Mouse (Mus musculus) heart, embryonic 12.5 days (tissue): ENCODE measurements at regions not wholly inside any gene's neighbourhood (a gene's known extent, or its start where the extent isn't known, plus 50 kb on each side); places are given as distances from the start of the nearest gene placed in this dataset.

ENCODE experiments used
- ATAC-seq: fragments of 200-750 bp; cut with Nextera tagmentation; 2 replicates; pipeline ENCODE4 v1.8.0; 2017; ENCODE audit warnings: moderate TSS enrichment, moderate library complexity; ENCODE audit not compliant: insufficient number of reproducible peaks, low FRiP score
- H3K27ac ChIP-seq: fragments of 300-500 bp; sonication (generic); 2 replicates; pipeline ENCODE4 v1.5.1; 2016; ENCODE audit warnings: mild to moderate bottlenecking, moderate library complexity; ENCODE audit not compliant: poor library complexity, severe bottlenecking
- H3K27me3 ChIP-seq: fragments of 300-500 bp; sonication (generic); replicated peaks from 2 replicates; pipeline ENCODE4 v1.6.1; 2016; ENCODE audit warnings: mild to moderate bottlenecking, moderate library complexity
- H3K36me3 ChIP-seq: fragments of 300-500 bp; sonication (generic); 2 replicates; pipeline ENCODE4 v1.6.1; 2016; ENCODE audit warnings: mild to moderate bottlenecking, moderate library complexity
- H3K4me1 ChIP-seq: fragments of 300-500 bp; sonication (generic); replicated peaks from 2 replicates; pipeline ENCODE4 v1.6.1; 2016; ENCODE audit warnings: mild to moderate bottlenecking
- H3K4me2 ChIP-seq: fragments of 300-500 bp; sonication (generic); 2 replicates; pipeline ENCODE4 v1.6.1; 2016; ENCODE audit warnings: mild to moderate bottlenecking, moderate library complexity
- H3K4me3 ChIP-seq: fragments of 300-500 bp; sonication (generic); 2 replicates; pipeline ENCODE4 v1.5.1; 2016; ENCODE audit warnings: mild to moderate bottlenecking
- H3K9ac ChIP-seq: fragments of 300-500 bp; sonication (generic); 2 replicates; pipeline ENCODE4 v1.6.1; 2016; ENCODE audit warnings: mild to moderate bottlenecking, moderate library complexity
- H3K9me3 ChIP-seq: fragments of 300-500 bp; sonication (generic); replicated peaks from 2 replicates; pipeline ENCODE4 v1.6.1; 2016; ENCODE audit warnings: mild to moderate bottlenecking, moderate library complexity
- WGBS: fragments of 180-500 bp; shearing (Covaris S2); methylation state at CpG from one replicate; pipeline ENCODE4 v1.1.7; 2016; 5-methylcytosine and 5-hydroxymethylcytosine counted together

DNA sequence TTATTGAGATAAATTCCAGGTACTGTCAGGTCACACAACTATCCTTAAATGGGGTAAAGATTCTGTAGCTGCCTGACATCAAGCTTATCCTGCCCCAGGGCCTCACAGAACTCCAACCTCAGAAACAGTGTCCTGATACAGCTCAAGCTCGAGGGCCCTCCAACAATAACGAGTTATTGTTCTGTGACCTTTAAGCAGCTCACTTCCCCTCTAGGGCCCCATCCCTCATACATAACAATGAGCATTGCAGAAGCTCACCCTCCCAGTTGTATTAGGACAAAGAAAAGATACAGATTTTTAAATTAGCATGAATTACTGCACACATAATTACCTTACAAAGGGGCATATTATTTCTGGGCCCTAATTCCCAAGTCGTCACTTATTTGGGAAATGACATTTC lies 293.5 kb upstream of the Trpc7 start:
- Histone ChIP-seq H3K27ac (no peak overlapping the region), H3K4me3 (no peak overlapping the region), H3K4me2 (no peak overlapping the region), H3K27me3 (no peaks in the 10 kb centered on the region), H3K4me1 (peaks cover 6% of the 10 kb centered on the region), H3K9ac (no peak overlapping the region), H3K36me3 (no peaks in the 10 kb centered on the region), H3K9me3 (no peaks in the 10 kb centered on the region)
- ATAC-seq, result no peak
- 56% methylated on average over 3 of the region's 3 CpGs for WGBS

DNA sequence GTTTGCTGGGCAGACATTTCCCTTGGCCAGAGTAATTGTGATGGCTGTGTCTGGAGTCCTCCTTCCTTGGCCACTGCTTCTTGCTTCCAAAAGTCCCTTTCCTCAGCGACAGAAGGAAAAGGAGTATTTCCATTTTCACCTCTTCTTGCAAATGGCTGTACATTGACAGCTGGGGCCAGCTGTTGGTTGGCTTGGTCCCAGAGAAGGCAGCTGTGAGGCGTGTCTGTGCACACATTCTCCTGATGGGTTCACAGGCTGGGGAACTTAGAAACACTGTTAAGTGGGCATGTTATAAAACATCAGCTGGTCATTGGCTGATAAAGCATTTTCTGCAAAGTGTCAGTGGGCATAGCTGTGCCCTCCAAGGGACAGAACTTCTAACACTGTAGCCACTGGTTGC lies 290.4 kb upstream of the Trpc7 start:
- H3K36me3 ChIP-seq, result no peaks in the 10 kb centered on the region
- no peak overlapping the region for H3K4me3 ChIP-seq
- no peak for ATAC-seq
- no peaks in the 10 kb centered on the region for H3K9me3 ChIP-seq
- H3K4me1 ChIP-seq, result peaks cover 11% of the 10 kb centered on the region
- WGBS, result 68% methylated on average over 2 of the region's 2 CpGs
- no peaks in the 10 kb centered on the region for H3K27me3 ChIP-seq
- H3K27ac ChIP-seq, result no peak overlapping the region
- no peak overlapping the region for H3K4me2 ChIP-seq
- H3K9ac ChIP-seq, result no peak overlapping the region

GRCm38 (mm10) chr13:57170180-57170579 lies 274.4 kb upstream of the Trpc7 start:
- Histone ChIP-seq H3K4me1 (no peaks in the 10 kb centered on the region), H3K27me3 (no peaks in the 10 kb centered on the region), H3K9me3 (no peaks in the 10 kb centered on the region), H3K9ac (no peak overlapping the region), H3K4me3 (no peak overlapping the region), H3K36me3 (no peaks in the 10 kb centered on the region), H3K4me2 (no peak overlapping the region), H3K27ac (no peak overlapping the region)
- no peak for ATAC-seq
- 54% methylated on average over 3 of the region's 3 CpGs for WGBS

DNA sequence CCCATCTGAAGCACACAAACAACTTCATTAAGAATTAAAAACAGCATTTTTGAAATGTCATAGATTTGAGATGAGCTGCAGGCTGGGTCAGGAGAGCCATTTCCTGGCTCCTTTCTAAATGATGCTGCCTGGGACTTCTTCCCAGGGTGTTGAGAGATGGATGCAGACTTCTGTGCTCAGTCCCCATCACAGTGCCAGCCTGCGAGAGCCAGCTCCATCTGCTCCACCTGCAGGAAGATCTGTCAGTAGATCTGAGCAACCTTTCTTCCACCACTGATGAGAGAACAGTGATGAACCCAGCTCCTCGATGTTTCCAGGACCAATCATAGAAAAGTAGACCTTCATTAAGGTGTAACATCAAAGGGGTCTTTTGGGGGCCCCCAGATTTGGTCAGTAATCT lies 273.8 kb upstream of the Trpc7 start:
- Histone ChIP-seq H3K9me3 (no peaks in the 10 kb centered on the region), H3K36me3 (no peaks in the 10 kb centered on the region), H3K4me2 (no peak overlapping the region), H3K4me1 (no peaks in the 10 kb centered on the region), H3K27ac (no peak overlapping the region), H3K9ac (no peak overlapping the region), H3K4me3 (no peak overlapping the region), H3K27me3 (no peaks in the 10 kb centered on the region)
- 71% methylated on average over 2 of the region's 2 CpGs for WGBS
- ATAC-seq, result no peak

DNA sequence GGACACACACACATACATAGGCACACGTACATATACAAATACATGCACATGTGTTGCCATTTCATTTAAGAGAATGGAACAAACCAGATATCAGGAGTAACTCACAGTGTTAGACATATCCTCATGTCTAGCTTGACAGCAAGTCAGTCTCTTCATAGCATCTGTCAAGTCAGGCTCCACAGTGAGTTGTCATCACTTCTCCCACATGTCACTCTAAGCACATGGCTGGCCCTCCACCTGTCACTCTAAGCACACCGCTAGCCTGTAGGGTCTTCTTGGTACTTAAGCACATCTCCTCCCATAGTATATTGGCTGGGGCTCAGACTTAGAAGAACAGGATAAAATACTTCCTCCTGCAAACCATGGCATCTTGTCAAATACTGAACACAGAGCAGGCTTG lies 269.6 kb upstream of the Trpc7 start:
- Histone ChIP-seq H3K4me1 (no peaks in the 10 kb centered on the region), H3K4me3 (no peak overlapping the region), H3K9ac (no peak overlapping the region), H3K27ac (no peak overlapping the region), H3K36me3 (no peaks in the 10 kb centered on the region), H3K4me2 (no peak overlapping the region), H3K9me3 (no peaks in the 10 kb centered on the region), H3K27me3 (no peaks in the 10 kb centered on the region)
- WGBS, result 83% methylated on average over 2 of the region's 2 CpGs
- no peak for ATAC-seq

- Histone ChIP-seq H3K4me2 (no peak overlapping the region), H3K9me3 (no peaks in the 10 kb centered on the region), H3K36me3 (no peaks in the 10 kb centered on the region), H3K4me1 (no peaks in the 10 kb centered on the region), H3K27ac (no peak overlapping the region), H3K9ac (no peak overlapping the region), H3K27me3 (no peaks in the 10 kb centered on the region; the same call in 1 of the 2 replicates), H3K4me3 (no peak overlapping the region)
- no peak for ATAC-seq
- WGBS, result 74% methylated on average over 5 of the region's 5 CpGs
Measured at GRCm38 (mm10) chr13:57152787-57153186, 257.0 kb upstream of the Trpc7 start.

GRCm38 (mm10) chr13:57147623-57148022 lies 251.8 kb upstream of the Trpc7 start:
- 83% methylated on average over 2 of the region's 2 CpGs for WGBS
- H3K4me2 ChIP-seq, result no peak overlapping the region

DNA sequence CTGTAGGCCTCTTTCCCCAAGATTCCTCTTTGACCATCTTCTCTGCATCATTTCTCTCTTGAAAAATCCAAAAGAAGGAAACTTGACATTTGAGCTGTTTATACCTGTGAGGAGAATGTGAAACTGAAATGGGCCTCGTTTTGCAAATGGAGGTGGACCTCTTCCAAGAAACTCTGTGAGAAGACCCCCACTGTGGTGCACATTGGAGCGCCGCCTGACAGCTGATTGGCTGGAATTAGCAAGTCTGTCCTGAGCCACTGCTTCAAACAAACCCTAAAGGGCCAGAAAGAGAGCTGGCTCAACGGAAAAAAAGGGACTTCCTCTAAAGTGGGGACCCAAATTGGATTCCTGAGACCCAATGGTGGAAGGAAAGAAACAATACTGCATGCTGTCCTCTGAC lies 250.9 kb upstream of the Trpc7 start:
- no peak for ATAC-seq
- H3K4me3 ChIP-seq, result no peak overlapping the region
- no peaks in the 10 kb centered on the region for H3K9me3 ChIP-seq
- peaks cover 4% of the 10 kb centered on the region; the same call in 1 of the 2 replicates for H3K4me1 ChIP-seq
- WGBS, result 53% methylated on average over 4 of the region's 4 CpGs
- no peak overlapping the region for H3K27ac ChIP-seq
- H3K9ac ChIP-seq, result no peak overlapping the region
- no peak overlapping the region for H3K4me2 ChIP-seq
- H3K27me3 ChIP-seq, result no peaks in the 10 kb centered on the region; the same call in 1 of the 2 replicates
- no peaks in the 10 kb centered on the region for H3K36me3 ChIP-seq

More at GRCm38 (mm10) chr13:57147623-57148022, 251.8 kb upstream of the Trpc7 start:
- Histone ChIP-seq H3K9me3 (no peaks in the 10 kb centered on the region), H3K27ac (no peak overlapping the region), H3K27me3 (no peaks in the 10 kb centered on the region; the same call in 1 of the 2 replicates), H3K36me3 (no peaks in the 10 kb centered on the region), H3K4me3 (no peak overlapping the region), H3K9ac (no peak overlapping the region), H3K4me1 (peaks cover 3% of the 10 kb centered on the region; the same call in 1 of the 2 replicates)
- no peak for ATAC-seq

DNA sequence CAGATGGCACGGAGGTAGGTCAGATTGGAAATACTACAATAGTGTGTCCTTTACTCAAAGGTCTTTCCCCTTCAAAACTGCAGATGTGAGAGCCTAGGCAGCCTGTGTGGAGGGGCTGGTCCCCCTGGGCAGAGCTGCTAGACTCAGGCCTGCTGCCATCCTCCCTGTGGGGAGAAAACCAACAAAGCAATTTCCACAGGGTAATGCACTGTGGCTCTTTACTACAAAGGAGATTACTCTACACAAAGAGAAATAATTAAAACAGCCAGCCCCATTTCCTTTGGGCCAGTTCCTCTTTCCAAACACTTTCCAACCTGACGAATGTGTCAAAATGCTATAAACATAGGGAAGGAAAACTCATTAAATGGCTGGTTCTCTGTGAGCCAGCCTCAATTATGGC lies 250.0 kb upstream of the Trpc7 start:
- WGBS, result 63% methylated on average over 2 of the region's 2 CpGs
- Histone ChIP-seq H3K27me3 (no peaks in the 10 kb centered on the region; the same call in 1 of the 2 replicates), H3K27ac (no peak overlapping the region), H3K9ac (no peak overlapping the region), H3K36me3 (no peaks in the 10 kb centered on the region), H3K9me3 (no peaks in the 10 kb centered on the region), H3K4me3 (no peak overlapping the region), H3K4me2 (no peak overlapping the region), H3K4me1 (peaks cover 4% of the 10 kb centered on the region; the same call in 1 of the 2 replicates)
- no peak for ATAC-seq

DNA sequence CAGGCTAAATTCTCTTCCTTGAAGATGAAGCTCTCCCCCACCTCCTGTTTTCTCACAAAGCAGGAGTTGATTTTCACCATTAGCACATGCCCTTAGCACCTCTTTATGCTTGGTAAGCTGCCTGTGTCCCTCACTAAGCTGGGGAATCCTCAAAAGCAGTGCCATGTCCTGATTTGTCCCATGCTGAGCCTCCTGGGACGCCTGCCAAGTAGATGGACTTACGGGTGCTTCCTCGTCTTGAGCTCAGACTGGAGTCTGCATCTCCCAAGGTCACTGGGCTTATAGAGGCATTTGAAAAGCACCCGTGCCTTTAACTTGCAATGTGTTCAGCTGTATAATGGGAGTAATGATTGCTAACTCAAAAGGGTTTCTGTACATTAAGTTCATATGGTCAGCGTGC lies 247.1 kb upstream of the Trpc7 start:
- H3K4me3 ChIP-seq, result no peak overlapping the region
- 42% methylated on average over 5 of the region's 5 CpGs for WGBS
- no peak overlapping the region for H3K4me2 ChIP-seq
- H3K27me3 ChIP-seq, result no peaks in the 10 kb centered on the region
- peaks cover 4% of the 10 kb centered on the region; the same call in 1 of the 2 replicates for H3K4me1 ChIP-seq
- H3K9me3 ChIP-seq, result no peaks in the 10 kb centered on the region
- ATAC-seq, result no peak
- no peaks in the 10 kb centered on the region for H3K36me3 ChIP-seq
- H3K27ac ChIP-seq, result no peak overlapping the region
- no peak overlapping the region for H3K9ac ChIP-seq

DNA sequence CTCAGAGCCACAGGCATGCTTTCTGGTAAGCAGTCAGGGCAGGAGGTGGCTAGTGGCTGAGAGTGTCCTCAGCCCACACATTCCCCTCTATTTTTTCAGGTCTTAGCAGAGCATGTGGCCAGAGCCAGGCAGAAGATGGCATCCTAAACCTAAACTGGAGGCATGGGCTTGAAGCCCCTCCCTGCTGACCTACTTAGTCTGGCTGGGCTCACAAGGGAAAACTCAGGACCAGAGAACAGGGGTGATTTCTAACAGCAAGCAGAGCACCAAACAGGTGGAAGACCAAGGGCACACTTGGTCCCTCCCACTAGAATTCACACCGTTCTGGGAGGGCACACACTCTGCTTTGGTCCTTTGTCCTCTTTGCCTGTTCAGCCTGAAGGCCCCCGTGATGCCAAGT lies 246.6 kb upstream of the Trpc7 start:
- Histone ChIP-seq H3K36me3 (no peaks in the 10 kb centered on the region), H3K4me3 (no peak overlapping the region), H3K9ac (no peak overlapping the region), H3K27ac (no peak overlapping the region), H3K9me3 (no peaks in the 10 kb centered on the region), H3K27me3 (no peaks in the 10 kb centered on the region), H3K4me2 (no peak overlapping the region), H3K4me1 (peaks cover 4% of the 10 kb centered on the region; the same call in 1 of the 2 replicates)
- no peak for ATAC-seq
- WGBS, result 20% methylated on average over 2 of the region's 2 CpGs

DNA sequence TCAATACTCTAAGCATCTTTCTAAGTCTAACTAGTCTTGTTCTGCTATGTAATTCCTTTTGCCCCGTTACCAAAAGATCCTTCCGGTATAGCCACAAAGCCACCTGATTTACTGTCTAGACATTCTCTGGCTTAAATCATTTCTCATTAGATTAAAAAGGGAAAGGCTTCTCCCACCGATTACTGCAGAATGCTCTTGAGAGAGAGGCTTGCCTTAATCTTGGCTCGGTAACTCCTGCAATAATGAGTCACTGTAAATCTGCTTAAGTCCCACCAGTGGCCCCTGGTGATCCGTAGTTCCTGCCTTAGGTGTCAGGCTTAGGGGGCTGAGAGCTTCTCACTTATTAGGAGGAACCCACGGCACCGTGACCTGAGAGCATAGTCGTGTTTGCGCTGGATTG lies 220.1 kb upstream of the Trpc7 start:
- 61% methylated on average over 9 of the region's 9 CpGs for WGBS
- Histone ChIP-seq H3K36me3 (no peaks in the 10 kb centered on the region), H3K9me3 (no peaks in the 10 kb centered on the region), H3K9ac (no peak overlapping the region), H3K4me1 (no peaks in the 10 kb centered on the region), H3K27me3 (no peaks in the 10 kb centered on the region), H3K27ac (no peak overlapping the region), H3K4me3 (no peak overlapping the region), H3K4me2 (no peak overlapping the region)
- ATAC-seq, result no peak
